Mouse (Mus musculus): ENCODE measurements around the gene Cdk8. TPM values are rescaled to one million over a fixed set of nuclear protein-coding genes. Genes with fewer than 3 reads are reported as not detected.

Gene Cdk8
- polyA plus RNA-seq, 1 experiment from 2014 or later, result 19.0 TPM

GRCm38 (mm10) chr5:146281241-146281818 lies 50.3 kb downstream of the Cdk8 start:
- no peaks in the 10 kb centered on the region for H3K9me3 ChIP-seq (replicated peaks)
- no peak overlapping the region for H3K4me2 ChIP-seq
- H3K4me1 ChIP-seq (replicated peaks), result peaks cover 28% of the 10 kb centered on the region
- no peak overlapping the region; the same call in 1 of the 2 replicates for H3K27ac ChIP-seq (replicated peaks)
- peaks cover 53% of the 10 kb centered on the region for H3K36me3 ChIP-seq (replicated peaks)
- no peak overlapping the region for H3K4me3 ChIP-seq (replicated peaks)
- no peak for ATAC-seq (ENCODE audit: insufficient read depth)
- H3K9ac ChIP-seq, result no peak overlapping the region
- WGBS (ENCODE audit: insufficient replicate concordance), result 72% methylated on average over 4 of the region's 4 CpGs
- H3K27me3 ChIP-seq, result no peaks in the 10 kb centered on the region

GRCm38 (mm10) chr5:146281884-146282579 lies 51.0 kb downstream of the Cdk8 start:
- WGBS (ENCODE audit: insufficient replicate concordance), result 78% methylated on average over 13 of the region's 13 CpGs

GRCm38 (mm10) chr5:146283899-146284298 lies 52.9 kb downstream of the Cdk8 start:
- no peak overlapping the region for H3K9ac ChIP-seq
- peaks cover 70% of the 10 kb centered on the region for H3K36me3 ChIP-seq (replicated peaks)
- no peak overlapping the region for H3K4me3 ChIP-seq (replicated peaks)
- no peaks in the 10 kb centered on the region for H3K27me3 ChIP-seq
- no peak for ATAC-seq (ENCODE audit: insufficient read depth)
- no peak overlapping the region for H3K4me2 ChIP-seq
- H3K9me3 ChIP-seq (replicated peaks), result no peaks in the 10 kb centered on the region
- peaks cover 24% of the 10 kb centered on the region for H3K4me1 ChIP-seq (replicated peaks)
- H3K27ac ChIP-seq (replicated peaks), result no peak overlapping the region
- WGBS (ENCODE audit: insufficient replicate concordance), result 87% methylated on average over 6 of the region's 6 CpGs

More at GRCm38 (mm10) chr5:146281884-146282579, 51.0 kb downstream of the Cdk8 start:
- Histone ChIP-seq H3K36me3 (replicated peaks) (peaks cover 60% of the 10 kb centered on the region), H3K27me3 (no peaks in the 10 kb centered on the region), H3K4me3 (replicated peaks) (no peak overlapping the region), H3K9ac (no peak overlapping the region), H3K9me3 (replicated peaks) (no peaks in the 10 kb centered on the region), H3K4me1 (replicated peaks) (peaks cover 26% of the 10 kb centered on the region), H3K27ac (replicated peaks) (no peak overlapping the region), H3K4me2 (no peak overlapping the region)
- ATAC-seq (ENCODE audit: insufficient read depth), result no peak

- Histone ChIP-seq H3K27me3 (no peaks in the 10 kb centered on the region), H3K4me1 (replicated peaks) (peaks cover 12% of the 10 kb centered on the region), H3K36me3 (replicated peaks) (peaks cover 77% of the 10 kb centered on the region), H3K4me2 (no peak overlapping the region), H3K4me3 (replicated peaks) (no peak overlapping the region), H3K9me3 (replicated peaks) (no peaks in the 10 kb centered on the region), H3K27ac (replicated peaks) (no peak overlapping the region), H3K9ac (no peak overlapping the region)
- ATAC-seq (ENCODE audit: insufficient read depth), result no peak
- 86% methylated on average over 10 of the region's 10 CpGs for WGBS (ENCODE audit: insufficient replicate concordance)
These were observed 56.4 kb downstream of the Cdk8 start for GRCm38 (mm10) chr5:146287416-146287815.

- H3K9me3 ChIP-seq (replicated peaks), result no peaks in the 10 kb centered on the region
- H3K36me3 ChIP-seq (replicated peaks), result peaks cover 76% of the 10 kb centered on the region
- no peak overlapping the region for H3K4me3 ChIP-seq (replicated peaks)
These were observed 57.0 kb downstream of the Cdk8 start for GRCm38 (mm10) chr5:146288048-146288501.

GRCm38 (mm10) chr5:146289921-146290320 lies 58.9 kb downstream of the Cdk8 start:
- H3K27ac ChIP-seq (replicated peaks), result 0 out of 2 replicates have a peak overlapping the region, but pooled peaks have one; percentile 34
- no peak overlapping the region for H3K4me2 ChIP-seq
- H3K4me1 ChIP-seq (replicated peaks), result peaks cover 21% of the 10 kb centered on the region
- no peak for ATAC-seq (ENCODE audit: insufficient read depth)
- WGBS (ENCODE audit: insufficient replicate concordance), result 81% methylated on average over 7 of the region's 7 CpGs
- no peak overlapping the region for H3K4me3 ChIP-seq (replicated peaks)
- H3K9me3 ChIP-seq (replicated peaks), result no peaks in the 10 kb centered on the region
- peaks cover 72% of the 10 kb centered on the region for H3K36me3 ChIP-seq (replicated peaks)
- no peaks in the 10 kb centered on the region for H3K27me3 ChIP-seq
- H3K9ac ChIP-seq, result no peak overlapping the region

More at GRCm38 (mm10) chr5:146288048-146288501, 57.0 kb downstream of the Cdk8 start:
- Histone ChIP-seq H3K27me3 (no peaks in the 10 kb centered on the region), H3K9ac (no peak overlapping the region), H3K4me1 (replicated peaks) (peaks cover 14% of the 10 kb centered on the region), H3K4me2 (no peak overlapping the region), H3K27ac (replicated peaks) (no peak overlapping the region)
- 83% methylated on average over 13 of the region's 13 CpGs for WGBS (ENCODE audit: insufficient replicate concordance)
- no peak for ATAC-seq (ENCODE audit: insufficient read depth)

GRCm38 (mm10) chr5:146290446-146290845 lies 59.4 kb downstream of the Cdk8 start:
- H3K4me3 ChIP-seq (replicated peaks), result no peak overlapping the region
- H3K27me3 ChIP-seq, result no peaks in the 10 kb centered on the region
- peaks cover 69% of the 10 kb centered on the region for H3K36me3 ChIP-seq (replicated peaks)
- no peaks in the 10 kb centered on the region for H3K9me3 ChIP-seq (replicated peaks)
- peaks cover 21% of the 10 kb centered on the region for H3K4me1 ChIP-seq (replicated peaks)
- WGBS (ENCODE audit: insufficient replicate concordance), result 81% methylated on average over 5 of the region's 5 CpGs
- H3K4me2 ChIP-seq, result no peak overlapping the region
- 0 out of 2 replicates have a peak overlapping the region, but pooled peaks have one; percentile 34 for H3K27ac ChIP-seq (replicated peaks)
- no peak overlapping the region for H3K9ac ChIP-seq
- no peak for ATAC-seq (ENCODE audit: insufficient read depth)

GRCm38 (mm10) chr5:146291560-146291959 lies 60.5 kb downstream of the Cdk8 start:
- Histone ChIP-seq H3K4me3 (replicated peaks) (no peak overlapping the region), H3K36me3 (replicated peaks) (peaks cover 71% of the 10 kb centered on the region), H3K27ac (replicated peaks) (no peak overlapping the region), H3K9ac (no peak overlapping the region), H3K9me3 (replicated peaks) (no peaks in the 10 kb centered on the region), H3K27me3 (no peaks in the 10 kb centered on the region), H3K4me1 (replicated peaks) (peaks cover 21% of the 10 kb centered on the region), H3K4me2 (no peak overlapping the region)
- ATAC-seq (ENCODE audit: insufficient read depth), result no peak
- 82% methylated on average over 5 of the region's 5 CpGs for WGBS (ENCODE audit: insufficient replicate concordance)

- Histone ChIP-seq H3K9me3 (replicated peaks) (no peaks in the 10 kb centered on the region), H3K36me3 (replicated peaks) (peaks cover 71% of the 10 kb centered on the region), H3K4me1 (replicated peaks) (peaks cover 21% of the 10 kb centered on the region), H3K4me3 (replicated peaks) (no peak overlapping the region), H3K27me3 (no peaks in the 10 kb centered on the region), H3K4me2 (no peak overlapping the region), H3K9ac (no peak overlapping the region), H3K27ac (replicated peaks) (peak overlapping the region; percentile 49; the same call in 1 of the 2 replicates)
- WGBS (ENCODE audit: insufficient replicate concordance), result 79% methylated on average over 5 of the region's 5 CpGs
- ATAC-seq (ENCODE audit: insufficient read depth), result no peak
These were observed 62.1 kb downstream of the Cdk8 start for GRCm38 (mm10) chr5:146292896-146293680.

GRCm38 (mm10) chr5:146293919-146294700 lies 63.1 kb downstream of the Cdk8 start:
- WGBS (ENCODE audit: insufficient replicate concordance), result 80% methylated on average over 11 of the region's 11 CpGs
- Histone ChIP-seq H3K9me3 (replicated peaks) (no peaks in the 10 kb centered on the region), H3K4me3 (replicated peaks) (no peak overlapping the region), H3K36me3 (replicated peaks) (peaks cover 75% of the 10 kb centered on the region), H3K27me3 (no peaks in the 10 kb centered on the region), H3K4me2 (no peak overlapping the region), H3K9ac (no peak overlapping the region), H3K27ac (replicated peaks) (peak overlapping the region; percentile 49; the same call in 1 of the 2 replicates), H3K4me1 (replicated peaks) (peaks cover 21% of the 10 kb centered on the region)
- ATAC-seq (ENCODE audit: insufficient read depth), result no peak
